Mouse (Mus musculus) gonadal fat pad, adult 2 months (tissue): ENCODE results near the gene Katnal1. TPM values are rescaled to one million over a fixed set of nuclear protein-coding genes. Genes with fewer than 3 reads are reported as not detected.

Experiments
- DNase-seq: peaks from one replicate; pipeline ENCODE4 v3.0.0-alpha.2; 2012; ENCODE audit warnings: low read depth
- polyA plus RNA-seq: library from polyadenylated mRNA; depleted of rRNA; stranded (reverse); fragments of >200 nt; gene quantifications from 2 replicates; pipeline ENCODE4 v1.2.3, GENCODE M21; 2012

Gene Katnal1
- polyA plus RNA-seq, 1 experiment, result 5.8 TPM

GRCm38 (mm10) chr5:148883671-148884070, 45.4 kb downstream of the Katnal1 start:
- DNase-seq, result no peak

GRCm38 (mm10) chr5:148879218-148879617, 49.9 kb downstream of the Katnal1 start:
- DNase-seq, result no peak

GRCm38 (mm10) chr5:148873116-148873515, 56.0 kb downstream of the Katnal1 start:
- DNase-seq, result no peak

- DNase-seq, result no peak
Observed at GRCm38 (mm10) chr5:148869583-148869982, 59.5 kb downstream of the Katnal1 start.

- no peak for DNase-seq
Observed at GRCm38 (mm10) chr5:148867766-148868165, 61.4 kb downstream of the Katnal1 start.

- no peak for DNase-seq
Observed at GRCm38 (mm10) chr5:148867171-148867570, 61.9 kb downstream of the Katnal1 start.

- no peak for DNase-seq
Observed at GRCm38 (mm10) chr5:148866571-148866970, 62.5 kb downstream of the Katnal1 start.

- DNase-seq, result no peak
Observed at GRCm38 (mm10) chr5:148863409-148863808, 65.7 kb downstream of the Katnal1 start.

- no peak for DNase-seq
Observed at GRCm38 (mm10) chr5:148862853-148863252, 66.3 kb downstream of the Katnal1 start.

- no peak for DNase-seq
Observed at GRCm38 (mm10) chr5:148862136-148862535, 67.0 kb downstream of the Katnal1 start.

- no peak for DNase-seq
Observed at GRCm38 (mm10) chr5:148857522-148857921, 71.6 kb downstream of the Katnal1 start.

GRCm38 (mm10) chr5:148855047-148855446, 74.1 kb downstream of the Katnal1 start:
- DNase-seq, result no peak

GRCm38 (mm10) chr5:148854166-148854565, 75.0 kb downstream of the Katnal1 start:
- no peak for DNase-seq

GRCm38 (mm10) chr5:148849516-148849915, 79.6 kb downstream of the Katnal1 start:
- DNase-seq, result no peak

- no peak for DNase-seq
Observed at GRCm38 (mm10) chr5:148847032-148847431, 82.1 kb downstream of the Katnal1 start.

- no peak for DNase-seq
Observed at GRCm38 (mm10) chr5:148837069-148837468, 92.1 kb downstream of the Katnal1 start.

- no peak for DNase-seq
Observed at GRCm38 (mm10) chr5:148831596-148832257, 97.4 kb downstream of the Katnal1 start.

- DNase-seq, result no peak
Observed at GRCm38 (mm10) chr5:148831141-148831547, 98.0 kb downstream of the Katnal1 start.

GRCm38 (mm10) chr5:148825732-148826131, 103.4 kb downstream of the Katnal1 start:
- DNase-seq, result no peak

- DNase-seq, result no peak
Observed at GRCm38 (mm10) chr5:148822772-148823171, 106.3 kb downstream of the Katnal1 start.
